Mouse (Mus musculus) lung, embryonic 16.5 days (tissue): Measurements from ENCODE around the gene Ebf1. TPM values are rescaled to one million over a fixed set of nuclear protein-coding genes. Genes with fewer than 3 reads are reported as not detected.

ENCODE experiments used
- ATAC-seq: fragments of 200-750 bp; cut with Nextera tagmentation; 2 replicates; pipeline ENCODE4 v1.8.0; 2017; ENCODE audit warnings: low read depth, mild to moderate bottlenecking, moderate library complexity
- H3K27ac ChIP-seq: fragments of 300-500 bp; sonication (generic); 2 replicates; pipeline ENCODE4 v1.5.1; 2014; ENCODE audit warnings: mild to moderate bottlenecking, control low read depth, low read length
- H3K27me3 ChIP-seq: fragments of 300-500 bp; sonication (generic); 2 replicates; pipeline ENCODE4 v1.6.1; 2014; ENCODE audit warnings: low read depth, low read length, mixed read lengths; ENCODE audit not compliant: control insufficient read depth, insufficient read depth
- H3K36me3 ChIP-seq: fragments of 300-500 bp; sonication (generic); 2 replicates; pipeline ENCODE4 v1.6.1; 2014; ENCODE audit warnings: low read length; ENCODE audit not compliant: control insufficient read depth, insufficient read depth
- H3K4me1 ChIP-seq: fragments of 300-500 bp; sonication (generic); replicated peaks from 2 replicates; pipeline ENCODE4 v1.6.1; 2014; ENCODE audit warnings: low read length, mixed read lengths; ENCODE audit not compliant: control insufficient read depth, insufficient read depth
- H3K4me2 ChIP-seq: fragments of 300-500 bp; sonication (generic); 2 replicates; pipeline ENCODE4 v1.6.1; 2014; ENCODE audit warnings: low read depth, low read length, control low read depth
- H3K4me3 ChIP-seq: fragments of 300-500 bp; sonication (generic); 2 replicates; pipeline ENCODE4 v1.5.1; 2014; ENCODE audit warnings: mild to moderate bottlenecking, low read length, control low read depth
- H3K9ac ChIP-seq: fragments of 300-500 bp; sonication (generic); 2 replicates; pipeline ENCODE4 v1.6.1; 2014; ENCODE audit warnings: low read length, control low read depth
- H3K9me3 ChIP-seq: fragments of 300-500 bp; sonication (generic); 2 replicates; pipeline ENCODE4 v1.6.1; 2016; ENCODE audit warnings: low read length; ENCODE audit not compliant: control insufficient read depth
- WGBS: fragments of 180-500 bp; shearing (Covaris S2); extraction: QIAGEN DNeasy Blood & Tissue Kit; methylation state at CpG from one replicate; pipeline ENCODE4 v1.1.7; 2014; 5-methylcytosine and 5-hydroxymethylcytosine counted together
- polyA plus RNA-seq: library from polyadenylated mRNA; unstranded; fragments of >200 nt; fragmentation: Nextera tagmentation; extraction: Ambion mirVana; gene quantifications from 2 replicates; pipeline ENCODE4 v1.2.1, GENCODE M21; 2015

The Ebf1 gene
- polyA plus RNA-seq, 1 experiment from 2014 or later, result 12.8 TPM

GRCm38 (mm10) chr11:44770989-44771564 is 154.0 kb downstream of the Ebf1 start:
- ATAC-seq, result no peak
- no peak overlapping the region for H3K27ac ChIP-seq
- H3K4me3 ChIP-seq, result no peak overlapping the region
- no peaks in the 10 kb centered on the region for H3K9me3 ChIP-seq
- H3K4me1 ChIP-seq, result no peaks in the 10 kb centered on the region
- WGBS, result 48% methylated on average over 11 of the region's 11 CpGs
- H3K9ac ChIP-seq, result no peak overlapping the region
- no peaks in the 10 kb centered on the region for H3K27me3 ChIP-seq
- no peaks in the 10 kb centered on the region for H3K36me3 ChIP-seq
- H3K4me2 ChIP-seq, result no peak overlapping the region

- Histone ChIP-seq H3K36me3 (no peaks in the 10 kb centered on the region), H3K4me3 (no peak overlapping the region), H3K4me1 (no peaks in the 10 kb centered on the region), H3K9me3 (no peaks in the 10 kb centered on the region), H3K9ac (no peak overlapping the region), H3K4me2 (no peak overlapping the region), H3K27me3 (no peaks in the 10 kb centered on the region), H3K27ac (no peak overlapping the region)
- ATAC-seq, result no peak
- 58% methylated on average over 3 of the region's 3 CpGs for WGBS
These were observed 157.3 kb downstream of the Ebf1 start for GRCm38 (mm10) chr11:44774411-44774810.

- Histone ChIP-seq H3K9me3 (no peaks in the 10 kb centered on the region), H3K36me3 (no peaks in the 10 kb centered on the region), H3K9ac (no peak overlapping the region), H3K4me2 (no peak overlapping the region), H3K4me1 (no peaks in the 10 kb centered on the region), H3K27ac (no peak overlapping the region), H3K27me3 (no peaks in the 10 kb centered on the region), H3K4me3 (no peak overlapping the region)
- no peak for ATAC-seq
- 84% methylated on average over 2 of the region's 2 CpGs for WGBS
These were observed 158.4 kb downstream of the Ebf1 start for GRCm38 (mm10) chr11:44775549-44775948.

- Histone ChIP-seq H3K9ac (no peak overlapping the region), H3K4me3 (no peak overlapping the region), H3K9me3 (no peaks in the 10 kb centered on the region), H3K36me3 (no peaks in the 10 kb centered on the region), H3K27ac (no peak overlapping the region), H3K4me1 (no peaks in the 10 kb centered on the region), H3K27me3 (no peaks in the 10 kb centered on the region), H3K4me2 (no peak overlapping the region)
- ATAC-seq, result no peak
- WGBS, result 27% methylated on average over 2 of the region's 2 CpGs
These were observed 159.4 kb downstream of the Ebf1 start for GRCm38 (mm10) chr11:44776556-44776955.

GRCm38 (mm10) chr11:44777331-44778310 is 160.5 kb downstream of the Ebf1 start:
- H3K27ac ChIP-seq, result no peak overlapping the region
- no peaks in the 10 kb centered on the region for H3K9me3 ChIP-seq
- no peak for ATAC-seq
- no peak overlapping the region for H3K4me3 ChIP-seq
- H3K27me3 ChIP-seq, result no peaks in the 10 kb centered on the region
- 59% methylated on average over 16 of the region's 16 CpGs for WGBS
- no peak overlapping the region for H3K9ac ChIP-seq
- H3K4me1 ChIP-seq, result no peaks in the 10 kb centered on the region
- no peak overlapping the region for H3K4me2 ChIP-seq
- no peaks in the 10 kb centered on the region for H3K36me3 ChIP-seq

- no peak overlapping the region for H3K27ac ChIP-seq
- no peak overlapping the region for H3K4me2 ChIP-seq
- no peaks in the 10 kb centered on the region for H3K27me3 ChIP-seq
- H3K9ac ChIP-seq, result no peak overlapping the region
- H3K36me3 ChIP-seq, result no peaks in the 10 kb centered on the region
- no peaks in the 10 kb centered on the region for H3K4me1 ChIP-seq
- no peak overlapping the region for H3K4me3 ChIP-seq
- ATAC-seq, result no peak
- WGBS, result 88% methylated on average over 1 of the region's 1 CpGs
- H3K9me3 ChIP-seq, result no peaks in the 10 kb centered on the region
These were observed 161.9 kb downstream of the Ebf1 start for GRCm38 (mm10) chr11:44779030-44779429.

GRCm38 (mm10) chr11:44784255-44785029 is 167.3 kb downstream of the Ebf1 start:
- H3K27ac ChIP-seq, result no peak overlapping the region
- no peak overlapping the region for H3K4me3 ChIP-seq
- no peak overlapping the region for H3K4me2 ChIP-seq
- no peak for ATAC-seq
- no peaks in the 10 kb centered on the region for H3K9me3 ChIP-seq
- H3K27me3 ChIP-seq, result no peaks in the 10 kb centered on the region
- no peaks in the 10 kb centered on the region for H3K36me3 ChIP-seq
- H3K9ac ChIP-seq, result no peak overlapping the region
- H3K4me1 ChIP-seq, result no peaks in the 10 kb centered on the region
- WGBS, result 66% methylated on average over 14 of the region's 14 CpGs

- no peak for ATAC-seq
- no peak overlapping the region for H3K4me2 ChIP-seq
- no peaks in the 10 kb centered on the region for H3K9me3 ChIP-seq
- H3K4me1 ChIP-seq, result no peaks in the 10 kb centered on the region
- WGBS, result 65% methylated on average over 7 of the region's 7 CpGs
- H3K27me3 ChIP-seq, result no peaks in the 10 kb centered on the region
- no peak overlapping the region for H3K4me3 ChIP-seq
- no peaks in the 10 kb centered on the region for H3K36me3 ChIP-seq
- H3K9ac ChIP-seq, result no peak overlapping the region
- H3K27ac ChIP-seq, result no peak overlapping the region
These were observed 167.9 kb downstream of the Ebf1 start for GRCm38 (mm10) chr11:44785063-44785462.

GRCm38 (mm10) chr11:44785479-44785878 is 168.4 kb downstream of the Ebf1 start:
- ATAC-seq, result no peak
- 71% methylated on average over 5 of the region's 5 CpGs for WGBS
- H3K27ac ChIP-seq, result no peak overlapping the region

More at GRCm38 (mm10) chr11:44785479-44785878, 168.4 kb downstream of the Ebf1 start:
- no peak overlapping the region for H3K4me2 ChIP-seq
- H3K4me3 ChIP-seq, result no peak overlapping the region
- no peaks in the 10 kb centered on the region for H3K36me3 ChIP-seq
- no peak overlapping the region for H3K9ac ChIP-seq
- H3K9me3 ChIP-seq, result no peaks in the 10 kb centered on the region
- H3K4me1 ChIP-seq, result no peaks in the 10 kb centered on the region
- no peaks in the 10 kb centered on the region for H3K27me3 ChIP-seq
